Mouse (Mus musculus): ENCODE results near the gene Pheta2.
"Not testable (repeated sequence)": the region's sequence is repeated elsewhere in the genome, so short reads cannot be mapped to it uniquely, and the experiment has no call there.

GRCm38 (mm10) chr15:82364561-82364960 is 25.8 kb downstream of the Pheta2 start:
- TF ChIP-seq POLR2A (IDR thresholded peaks at IDR 0.05; ENCODE audit: borderline replicate concordance, control insufficient read depth, low read depth, low read length); CTCF (IDR thresholded peaks at IDR 0.05; ENCODE audit: control insufficient read depth, insufficient read depth, low read length): not testable (repeated sequence)

Measured in bone marrow, adult 2 months (tissue).